ENCODE assay signal across 24 mouse cellular contexts in genomic region chr16:40307666-40308065, GRCm38 (mm10).
DNase-seq lines count a peak whose midpoint lies in the region; ATAC-seq and TF ChIP-seq lines count a peak whose summit lies in the region.
"Had no signal": no experiment of that assay in that cellular context is flagged by ENCODE, and none has a peak within 500 bp of the region (broad histone marks: within the 10 kb centered on the region; RNA-seq: fewer than 3 reads in every experiment).

No protein-coding gene starts in this region.

- TF ChIP-seq CTCF in layer of hippocampus, adult 2 months (conservative IDR thresholded peaks at IDR 0.05) = no peak

- H3K27ac ChIP-seq in forebrain, embryonic 14.5 days (ENCODE audit: low read depth, low read length) = no peak overlapping the region
- H3K27ac ChIP-seq in forebrain, embryonic 11.5 days (ENCODE audit: low read depth, low read length) = no peak overlapping the region
- H3K27ac ChIP-seq in layer of hippocampus, adult 2 months = peak overlapping the region; percentile 39; the same call in 1 of the 2 replicates
- H3K27ac ChIP-seq: embryonic facial prominence, embryonic 15.5 days; forebrain, embryonic 10.5 days; heart, embryonic 10.5 days; intestine, embryonic 15.5 days had no signal

- DNase-seq in forebrain, embryonic 14.5 days (ENCODE audit: low spot score) = peak; percentile 11
- DNase-seq in forebrain, embryonic 11.5 days (ENCODE audit: low spot score) = no peak
- no peak for DNase-seq in layer of hippocampus, adult 2 months (ENCODE audit: low spot score in 2 of 2)
- no peak for DNase-seq in layer of hippocampus, postnatal 10 days (ENCODE audit: low spot score in 2 of 2)
- peak; percentile 12 for DNase-seq in retina, embryonic 14.5 days (ENCODE audit: low spot score)
- no peak for DNase-seq in retina, postnatal 1 day
- no peak for DNase-seq in left cerebral cortex, adult 11 months (ENCODE audit: low spot score)
- DNase-seq: adrenal gland, postnatal 25 days; cerebellum, adult 11 months; cerebellum, adult 9-10 months; cerebellum, postnatal 36 days; gastrocnemius, postnatal 10 days; heart, adult 18-20 months; heart, postnatal 10 days; heart, postnatal 4 days had no signal

- H3K36me3 ChIP-seq in forebrain, embryonic 14.5 days (ENCODE audit: control insufficient read depth, insufficient read depth, low read length) = no peaks in the 10 kb centered on the region
- no peaks in the 10 kb centered on the region for H3K36me3 ChIP-seq in forebrain, embryonic 11.5 days (ENCODE audit: control insufficient read depth, insufficient read depth, low read length)
- H3K36me3 ChIP-seq: embryonic facial prominence, embryonic 15.5 days; forebrain, embryonic 10.5 days; heart, embryonic 10.5 days; intestine, embryonic 15.5 days had no signal

- no peak overlapping the region for H3K9ac ChIP-seq in forebrain, embryonic 14.5 days (ENCODE audit: low read length)
- no peak overlapping the region for H3K9ac ChIP-seq in forebrain, embryonic 11.5 days (ENCODE audit: low read length)
- H3K9ac ChIP-seq: embryonic facial prominence, embryonic 15.5 days; intestine, embryonic 15.5 days had no signal

- ATAC-seq in forebrain, embryonic 14.5 days = no peak
- no peak for ATAC-seq in forebrain, embryonic 11.5 days (replicated peaks; ENCODE audit: low FRiP score)
- ATAC-seq: activated CD4-positive, CD25-positive, alpha-beta regulatory T cell, adult 4 months; forebrain, embryonic 16.5 days; intestine, embryonic 15.5 days; Patski had no signal

- WGBS in forebrain, embryonic 14.5 days = 60% methylated on average over 2 of the region's 2 CpGs
- WGBS in forebrain, embryonic 11.5 days = 76% methylated on average over 2 of the region's 2 CpGs

- H3K4me3 ChIP-seq in forebrain, embryonic 14.5 days (ENCODE audit: low read depth, low read length) = no peak overlapping the region
- no peak overlapping the region for H3K4me3 ChIP-seq in forebrain, embryonic 11.5 days (ENCODE audit: low read depth, low read length)
- no peak overlapping the region for H3K4me3 ChIP-seq in layer of hippocampus, adult 2 months
- H3K4me3 ChIP-seq: embryonic facial prominence, embryonic 15.5 days; erythroblast, embryonic 14.5 days; forebrain, embryonic 10.5 days; heart, embryonic 10.5 days; intestine, embryonic 15.5 days had no signal

- H3K27me3 ChIP-seq in forebrain, embryonic 14.5 days (replicated peaks; ENCODE audit: control insufficient read depth, insufficient read depth, low read length) = no peaks in the 10 kb centered on the region
- no peaks in the 10 kb centered on the region for H3K27me3 ChIP-seq in forebrain, embryonic 11.5 days (ENCODE audit: control insufficient read depth, insufficient read depth, low read length)
- H3K27me3 ChIP-seq: CH12.LX; embryonic facial prominence, embryonic 15.5 days; intestine, embryonic 15.5 days had no signal

- H3K4me1 ChIP-seq in forebrain, embryonic 14.5 days (ENCODE audit: control insufficient read depth, insufficient read depth, low read length) = no peaks in the 10 kb centered on the region
- H3K4me1 ChIP-seq in forebrain, embryonic 11.5 days (replicated peaks; ENCODE audit: control insufficient read depth, insufficient read depth, low read length) = no peaks in the 10 kb centered on the region
- H3K4me1 ChIP-seq: embryonic facial prominence, embryonic 15.5 days; forebrain, embryonic 10.5 days; heart, embryonic 10.5 days; intestine, embryonic 15.5 days had no signal

- H3K4me2 ChIP-seq in forebrain, embryonic 14.5 days (ENCODE audit: low read length) = no peak overlapping the region
- no peak overlapping the region for H3K4me2 ChIP-seq in forebrain, embryonic 11.5 days (ENCODE audit: low read depth, low read length, severe bottlenecking)
- H3K4me2 ChIP-seq: embryonic facial prominence, embryonic 15.5 days; intestine, embryonic 15.5 days had no signal

- no peaks in the 10 kb centered on the region for H3K9me3 ChIP-seq in forebrain, embryonic 14.5 days (replicated peaks; ENCODE audit: control insufficient read depth, low read length)
- H3K9me3 ChIP-seq in forebrain, embryonic 11.5 days (ENCODE audit: control insufficient read depth, low read length) = no peaks in the 10 kb centered on the region
- H3K9me3 ChIP-seq: embryonic facial prominence, embryonic 15.5 days; forebrain, embryonic 10.5 days; heart, embryonic 10.5 days; intestine, embryonic 15.5 days had no signal

Comparison
In these comparisons a context has a peak if more than half of its experiments do, and no peak if none do; other contexts are left out.
1. DNase-seq: peak in forebrain, embryonic 14.5 days (single experiment) and retina, embryonic 14.5 days (single experiment); none in forebrain, embryonic 11.5 days (single experiment), layer of hippocampus, adult 2 months (0 of 2), layer of hippocampus, postnatal 10 days (0 of 2), retina, postnatal 1 day (single experiment) and left cerebral cortex, adult 11 months (single experiment).